Mouse (Mus musculus) lung, postnatal 0 days (tissue): ENCODE measurements around the gene Ppp1r9a.

ENCODE experiments used
- CTCF ChIP-seq: IDR thresholded peaks from 2 replicates; pipeline ENCODE4 v1.5.1; 2016; ENCODE audit warnings: antibody characterized with exemption, mild to moderate bottlenecking
- EP300 ChIP-seq: IDR thresholded peaks from 2 replicates; pipeline ENCODE4 v1.6.1; 2016; ENCODE audit warnings: antibody characterized with exemption, mild to moderate bottlenecking, control low read depth

DNA sequence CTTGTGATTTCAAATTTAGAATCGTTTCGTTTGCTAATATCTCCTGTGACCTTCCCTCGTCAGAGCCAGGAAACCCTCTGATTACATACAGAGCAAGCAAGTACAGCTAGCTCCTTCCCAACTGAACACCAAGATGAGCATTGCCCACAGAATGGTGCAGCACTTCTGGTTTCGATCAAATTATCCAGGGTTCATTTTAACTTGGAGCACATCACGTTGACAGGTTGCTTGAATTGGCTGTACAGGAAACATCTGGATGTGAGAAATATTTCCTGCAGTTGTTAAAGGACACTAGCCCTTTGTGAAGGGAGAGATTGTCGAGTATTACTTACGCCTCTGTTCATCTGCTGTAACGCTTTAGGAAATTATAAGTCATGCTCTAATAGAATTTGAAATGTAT is 178.4 kb downstream of the Ppp1r9a start:
- TF ChIP-seq EP300, result no peak
- no peak for TF ChIP-seq CTCF
